Mouse (Mus musculus): ENCODE measurements around the gene Tfeb. TPM values are rescaled to one million over a fixed set of nuclear protein-coding genes. Genes with fewer than 3 reads are reported as not detected.

Tfeb gene
- total and polyA plus RNA-seq, 3 experiments: 29.1 to 49.3 (median 39.9) TPM

DNA sequence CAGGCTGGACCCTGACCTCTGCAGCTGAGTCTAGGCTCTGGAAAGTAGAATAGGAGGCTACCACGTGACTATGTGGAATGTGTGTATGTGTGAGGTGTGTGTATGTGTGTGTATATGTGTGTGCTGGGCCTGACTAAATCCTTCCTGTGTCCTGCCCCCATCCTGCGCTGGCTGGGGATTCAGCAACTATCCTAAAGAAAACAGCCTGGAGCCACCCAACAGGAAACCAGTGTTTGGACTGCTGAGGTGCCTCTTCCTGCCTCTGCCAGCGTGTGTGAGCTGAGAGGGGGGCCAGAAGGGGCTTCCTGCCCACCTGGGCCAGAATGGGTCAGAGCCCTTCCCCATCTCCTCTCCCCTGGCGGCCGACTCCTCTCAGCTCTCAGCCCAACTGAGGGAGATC lies 76.8 kb downstream of the Tfeb start:
- no peak overlapping the region for H3K9ac ChIP-seq (ENCODE audit: insufficient read depth, low read depth)
- no peak for TF ChIP-seq SIN3A (IDR thresholded peaks at IDR 0.05; ENCODE audit: low read length)
- no peak for TF ChIP-seq USF1 (IDR thresholded peaks at IDR 0.05; ENCODE audit: low read depth, low read length)
- no peak for TF ChIP-seq MAX (IDR thresholded peaks at IDR 0.05; ENCODE audit: low read length)
- no peak for TF ChIP-seq TCF12 (IDR thresholded peaks at IDR 0.05; ENCODE audit: low read depth, low read length)
- no peak for TF ChIP-seq EP300 (IDR thresholded peaks at IDR 0.05; ENCODE audit: low read length)
- no peak for TF ChIP-seq ZKSCAN1 (IDR thresholded peaks at IDR 0.05; ENCODE audit: borderline replicate concordance, low read depth, low read length)
- TF ChIP-seq MXI1 (IDR thresholded peaks at IDR 0.05; ENCODE audit: low read depth, low read length): no peak
- no peak for TF ChIP-seq CTCF (conservative IDR thresholded peaks at IDR 0.05 in 1 of 2, IDR thresholded peaks at IDR 0.05 in 1 of 2; ENCODE audit: low read depth in 2 of 2, low read length in 2 of 2)
- no peak for TF ChIP-seq GABPA (IDR thresholded peaks at IDR 0.05; ENCODE audit: insufficient replicate concordance, low read depth, low read length)
- no peak for TF ChIP-seq CHD1 (IDR thresholded peaks at IDR 0.05; ENCODE audit: low read depth, low read length)
- TF ChIP-seq MAZ (IDR thresholded peaks at IDR 0.05; ENCODE audit: low read depth, low read length): no peak
- no peak for TF ChIP-seq PAX5 (IDR thresholded peaks at IDR 0.05; ENCODE audit: low read length)
- no peak for TF ChIP-seq ELF1 (IDR thresholded peaks at IDR 0.05; ENCODE audit: low read depth, low read length)
- TF ChIP-seq TBP (conservative IDR thresholded peaks at IDR 0.05; ENCODE audit: low read depth, low read length): no peak
- TF ChIP-seq MEF2A (IDR thresholded peaks at IDR 0.05; ENCODE audit: borderline replicate concordance, low read depth, low read length): no peak
- TF ChIP-seq MAFK (IDR thresholded peaks at IDR 0.05; ENCODE audit: insufficient replicate concordance, low read length): no peak
- no peak for TF ChIP-seq UBTF (IDR thresholded peaks at IDR 0.05; ENCODE audit: low read depth, low read length)
- TF ChIP-seq CHD2 (IDR thresholded peaks at IDR 0.05; ENCODE audit: low read length): no peak
- TF ChIP-seq ZMIZ1 (IDR thresholded peaks at IDR 0.05; ENCODE audit: low read depth, low read length): no peak
- H3K4me1 ChIP-seq (ENCODE audit: control insufficient read depth in 1 of 2, insufficient read depth in 2 of 2): peaks cover 4 to 8% of the 10 kb centered on the region in 2 experiments; a peak in 3 of 4 replicates
- no peaks in the 10 kb centered on the region for H3K9me3 ChIP-seq (replicated peaks; ENCODE audit: low read length)
- DNase-seq (ENCODE audit: extremely low read depth): no peak
- H3K4me3 ChIP-seq (replicated peaks in 1 of 3; ENCODE audit: low read depth in 2 of 3, low read length in 2 of 3, poor library complexity in 1 of 3): no peak overlapping the region
- dilution Hi-C loops (cut with MboI; ENCODE audit: extremely low pct_ligation_motif_present, extremely low pct_unique_long_range_greater_than_20kb, low sequenced_read_pairs): no loop called here
- H3K27me3 ChIP-seq (replicated peaks): no peaks in the 10 kb centered on the region
- no peaks in the 10 kb centered on the region for H3K36me3 ChIP-seq (replicated peaks in 1 of 2; ENCODE audit: control insufficient read depth in 1 of 2, insufficient read depth in 1 of 2, low read length in 1 of 2)
- H3K4me2 ChIP-seq (ENCODE audit: insufficient read depth, low read depth, poor library complexity, severe bottlenecking): no peak overlapping the region
- H3K27ac ChIP-seq (ENCODE audit: insufficient read depth, low read depth): no peak overlapping the region
- no peaks in the 10 kb centered on the region for H3K79me2 ChIP-seq (replicated peaks; ENCODE audit: control insufficient read depth, extremely low read depth, insufficient read depth, poor library complexity, severe bottlenecking)
- in situ Hi-C loops (cut with MboI; ENCODE audit: low pct_ligation_motif_present, low pct_unique_long_range_greater_than_20kb, low sequenced_read_pairs): no loop called here

GRCm38 (mm10) chr17:47814496-47814895 lies 77.7 kb downstream of the Tfeb start:
- Histone ChIP-seq H3K4me2 (ENCODE audit: insufficient read depth, low read depth, poor library complexity, severe bottlenecking) (no peak overlapping the region), H3K27ac (ENCODE audit: insufficient read depth, low read depth) (no peak overlapping the region), H3K4me1 (ENCODE audit: control insufficient read depth in 1 of 2, insufficient read depth in 2 of 2) (peaks cover 4 to 8% of the 10 kb centered on the region in 2 experiments; a peak in 3 of 4 replicates), H3K9ac (ENCODE audit: insufficient read depth, low read depth) (no peak overlapping the region), H3K36me3 (replicated peaks in 1 of 2; ENCODE audit: control insufficient read depth in 1 of 2, insufficient read depth in 1 of 2, low read length in 1 of 2) (no peaks in the 10 kb centered on the region), H3K4me3 (replicated peaks in 1 of 3; ENCODE audit: low read depth in 2 of 3, low read length in 2 of 3, poor library complexity in 1 of 3) (no peak overlapping the region), H3K9me3 (replicated peaks; ENCODE audit: low read length) (no peaks in the 10 kb centered on the region), H3K79me2 (replicated peaks; ENCODE audit: control insufficient read depth, extremely low read depth, insufficient read depth, poor library complexity, severe bottlenecking) (no peaks in the 10 kb centered on the region), H3K27me3 (replicated peaks) (no peaks in the 10 kb centered on the region)
- dilution Hi-C loops (cut with MboI; ENCODE audit: extremely low pct_ligation_motif_present, extremely low pct_unique_long_range_greater_than_20kb, low sequenced_read_pairs) (no loop called here), in situ Hi-C loops (cut with MboI; ENCODE audit: low pct_ligation_motif_present, low pct_unique_long_range_greater_than_20kb, low sequenced_read_pairs) (no loop called here)
- DNase-seq (ENCODE audit: extremely low read depth): no peak
- no peak for TF ChIP-seq ELF1 (IDR thresholded peaks at IDR 0.05; ENCODE audit: low read depth, low read length)
- no peak for TF ChIP-seq CHD2 (IDR thresholded peaks at IDR 0.05; ENCODE audit: low read length)
- TF ChIP-seq POLR2A (IDR thresholded peaks at IDR 0.05; ENCODE audit: low read depth, low read length): no peak
- TF ChIP-seq ETS1 (conservative IDR thresholded peaks at IDR 0.05; ENCODE audit: low read depth, low read length): no peak
- TF ChIP-seq MAFK (IDR thresholded peaks at IDR 0.05; ENCODE audit: insufficient replicate concordance, low read length): no peak
- no peak for TF ChIP-seq RAD21 (IDR thresholded peaks at IDR 0.05; ENCODE audit: low read depth, low read length)
- TF ChIP-seq MAZ (IDR thresholded peaks at IDR 0.05; ENCODE audit: low read depth, low read length): no peak
- TF ChIP-seq TBP (conservative IDR thresholded peaks at IDR 0.05; ENCODE audit: low read depth, low read length): no peak
- no peak for TF ChIP-seq EP300 (IDR thresholded peaks at IDR 0.05; ENCODE audit: low read length)
- no peak for TF ChIP-seq CHD1 (IDR thresholded peaks at IDR 0.05; ENCODE audit: low read depth, low read length)
- TF ChIP-seq KAT2A (IDR thresholded peaks at IDR 0.05; ENCODE audit: insufficient replicate concordance, low read length): no peak
- TF ChIP-seq USF2 (conservative IDR thresholded peaks at IDR 0.05; ENCODE audit: low read depth, low read length): no peak
- no peak for TF ChIP-seq ZNF384 (IDR thresholded peaks at IDR 0.05; ENCODE audit: low read depth, low read length)
- TF ChIP-seq NRF1 (IDR thresholded peaks at IDR 0.05; ENCODE audit: low read depth, low read length): no peak
- no peak for TF ChIP-seq ZMIZ1 (IDR thresholded peaks at IDR 0.05; ENCODE audit: low read depth, low read length)
- no peak for TF ChIP-seq UBTF (IDR thresholded peaks at IDR 0.05; ENCODE audit: low read depth, low read length)

Data from CH12.LX (cell line).